Mouse (Mus musculus): ENCODE data around the gene Syt17. TPM values are rescaled to one million over a fixed set of nuclear protein-coding genes. Genes with fewer than 3 reads are reported as not detected.

Syt17 gene
- polyA plus RNA-seq (2012; rRNA removed) = 55.1 and 55.8 TPM in 2 replicates

- no peaks in the 10 kb centered on the region for H3K4me1 ChIP-seq (ENCODE audit: control insufficient read depth, insufficient read depth, low read length)
- H3K27ac ChIP-seq (ENCODE audit: insufficient read depth, low read length) = no peak within 1 kb of the TSS
- H3K4me3 ChIP-seq (ENCODE audit: insufficient read depth, low read length) = peak within 1 kb of the TSS; percentile 29
- TF ChIP-seq POLR2A (IDR thresholded peaks at IDR 0.05; ENCODE audit: extremely low read depth, insufficient read depth, low read length) (no peak), CTCF (IDR thresholded peaks at IDR 0.05; ENCODE audit: extremely low read depth, insufficient read depth, low read length) (peak; percentile 68)
Measured at GRCm38 (mm10) chr7:118448134-118448967, at the start of gene Syt17. Gene Syt17 (minus strand): TSS chr7:118448222.

GRCm38 (mm10) chr7:118494892-118495579 lies 47.0 kb upstream of the Syt17 start:
- no peak for TF ChIP-seq CTCF (IDR thresholded peaks at IDR 0.05; ENCODE audit: extremely low read depth, insufficient read depth, low read length)
- TF ChIP-seq POLR2A (IDR thresholded peaks at IDR 0.05; ENCODE audit: extremely low read depth, insufficient read depth, low read length) = no peak
- H3K27ac ChIP-seq (ENCODE audit: insufficient read depth, low read length) = no peak overlapping the region

GRCm38 (mm10) chr7:118493892-118494291 lies 45.9 kb upstream of the Syt17 start:
- H3K27ac ChIP-seq (ENCODE audit: insufficient read depth, low read length) = no peak overlapping the region

More at GRCm38 (mm10) chr7:118494892-118495579, 47.0 kb upstream of the Syt17 start:
- no peaks in the 10 kb centered on the region for H3K4me1 ChIP-seq (ENCODE audit: control insufficient read depth, insufficient read depth, low read length)
- no peak overlapping the region for H3K4me3 ChIP-seq (ENCODE audit: insufficient read depth, low read length)

GRCm38 (mm10) chr7:118491431-118492147 lies 43.6 kb upstream of the Syt17 start, which contains the start of gene Itpripl2:
Gene Itpripl2 (minus strand): TSS chr7:118491975.
- H3K27ac ChIP-seq (ENCODE audit: insufficient read depth, low read length) = peak within 1 kb of the TSS; percentile 80
- TF ChIP-seq POLR2A (IDR thresholded peaks at IDR 0.05; ENCODE audit: extremely low read depth, insufficient read depth, low read length) (no peak), CTCF (IDR thresholded peaks at IDR 0.05; ENCODE audit: extremely low read depth, insufficient read depth, low read length) (no peak)
- H3K4me1 ChIP-seq (ENCODE audit: control insufficient read depth, insufficient read depth, low read length) = no peaks in the 10 kb centered on the region
- H3K4me3 ChIP-seq (ENCODE audit: insufficient read depth, low read length) = peak within 1 kb of the TSS; percentile 26

More at GRCm38 (mm10) chr7:118493892-118494291, 45.9 kb upstream of the Syt17 start:
- TF ChIP-seq CTCF (IDR thresholded peaks at IDR 0.05; ENCODE audit: extremely low read depth, insufficient read depth, low read length) (no peak), POLR2A (IDR thresholded peaks at IDR 0.05; ENCODE audit: extremely low read depth, insufficient read depth, low read length) (no peak)
- Histone ChIP-seq H3K4me3 (ENCODE audit: insufficient read depth, low read length) (no peak overlapping the region), H3K4me1 (ENCODE audit: control insufficient read depth, insufficient read depth, low read length) (no peaks in the 10 kb centered on the region)

- Histone ChIP-seq H3K4me1 (ENCODE audit: control insufficient read depth, insufficient read depth, low read length) (no peaks in the 10 kb centered on the region), H3K4me3 (ENCODE audit: insufficient read depth, low read length) (peak overlapping the region; percentile 26), H3K27ac (ENCODE audit: insufficient read depth, low read length) (peak overlapping the region; percentile 80)
- TF ChIP-seq CTCF (IDR thresholded peaks at IDR 0.05; ENCODE audit: extremely low read depth, insufficient read depth, low read length) = no peak
- TF ChIP-seq POLR2A (IDR thresholded peaks at IDR 0.05; ENCODE audit: extremely low read depth, insufficient read depth, low read length) = no peak
Measured at GRCm38 (mm10) chr7:118490666-118491430, 42.8 kb upstream of the Syt17 start.

GRCm38 (mm10) chr7:118489706-118490665 lies 42.0 kb upstream of the Syt17 start:
- H3K4me1 ChIP-seq (ENCODE audit: control insufficient read depth, insufficient read depth, low read length) = no peaks in the 10 kb centered on the region
- H3K4me3 ChIP-seq (ENCODE audit: insufficient read depth, low read length) = no peak overlapping the region
- no peak overlapping the region for H3K27ac ChIP-seq (ENCODE audit: insufficient read depth, low read length)
- TF ChIP-seq POLR2A (IDR thresholded peaks at IDR 0.05; ENCODE audit: extremely low read depth, insufficient read depth, low read length) (no peak), CTCF (IDR thresholded peaks at IDR 0.05; ENCODE audit: extremely low read depth, insufficient read depth, low read length) (no peak)

GRCm38 (mm10) chr7:118488060-118488664 lies 40.1 kb upstream of the Syt17 start:
- TF ChIP-seq POLR2A (IDR thresholded peaks at IDR 0.05; ENCODE audit: extremely low read depth, insufficient read depth, low read length) (no peak), CTCF (IDR thresholded peaks at IDR 0.05; ENCODE audit: extremely low read depth, insufficient read depth, low read length) (no peak)
- no peak overlapping the region for H3K27ac ChIP-seq (ENCODE audit: insufficient read depth, low read length)
- H3K4me3 ChIP-seq (ENCODE audit: insufficient read depth, low read length) = no peak overlapping the region
- no peaks in the 10 kb centered on the region for H3K4me1 ChIP-seq (ENCODE audit: control insufficient read depth, insufficient read depth, low read length)

Measured in cortical plate, adult 2 months (tissue).